Mouse (Mus musculus) neural tube, embryonic 15.5 days (tissue): ENCODE data around the gene Slc18a3. TPM values are rescaled to one million over a fixed set of nuclear protein-coding genes. Genes with fewer than 3 reads are reported as not detected.

Source experiments
- ATAC-seq: fragments of 200-750 bp; cut with Nextera tagmentation; 2 replicates; pipeline ENCODE4 v1.8.0; 2017; ENCODE audit warnings: mild to moderate bottlenecking, moderate TSS enrichment, moderate library complexity; ENCODE audit not compliant: low FRiP score
- H3K27ac ChIP-seq: fragments of 300-500 bp; sonication (generic); replicated peaks from 2 replicates; pipeline ENCODE4 v1.5.1; 2015; ENCODE audit warnings: mild to moderate bottlenecking, inconsistent platforms
- H3K27me3 ChIP-seq: fragments of 300-500 bp; sonication (generic); replicated peaks from 2 replicates; pipeline ENCODE4 v1.6.1; 2015; ENCODE audit warnings: inconsistent platforms
- H3K36me3 ChIP-seq: fragments of 300-500 bp; sonication (generic); 2 replicates; pipeline ENCODE4 v1.6.1; 2015; ENCODE audit warnings: inconsistent platforms
- H3K4me1 ChIP-seq: fragments of 300-500 bp; sonication (generic); 2 replicates; pipeline ENCODE4 v1.6.1; 2015; ENCODE audit warnings: inconsistent platforms
- H3K4me2 ChIP-seq: fragments of 300-500 bp; sonication (generic); 2 replicates; pipeline ENCODE4 v1.6.1; 2015; ENCODE audit warnings: inconsistent platforms, mild to moderate bottlenecking, moderate library complexity
- H3K4me3 ChIP-seq: fragments of 300-500 bp; sonication (generic); replicated peaks from 2 replicates; pipeline ENCODE4 v1.5.1; 2015; ENCODE audit warnings: mild to moderate bottlenecking, inconsistent platforms
- H3K9ac ChIP-seq: fragments of 300-500 bp; sonication (generic); replicated peaks from 2 replicates; pipeline ENCODE4 v1.6.1; 2015; ENCODE audit warnings: mild to moderate bottlenecking, inconsistent platforms
- H3K9me3 ChIP-seq: fragments of 300-500 bp; sonication (generic); replicated peaks from 2 replicates; pipeline ENCODE4 v1.6.1; 2016; ENCODE audit warnings: inconsistent platforms
- WGBS: fragments of 180-500 bp; shearing (Covaris S2); methylation state at CpG from one replicate; pipeline ENCODE4 v1.1.7; 2015; ENCODE audit warnings: mixed read lengths; 5-methylcytosine and 5-hydroxymethylcytosine counted together
- polyA plus RNA-seq: library from polyadenylated mRNA; unstranded; fragments of >200 nt; fragmentation: Nextera tagmentation; extraction: Ambion mirVana; gene quantifications from 2 replicates; pipeline ENCODE4 v1.2.1, GENCODE M21; 2015

Slc18a3 gene
- 36.4 and 42.7 TPM in 2 replicates for polyA plus RNA-seq

- peak within 1 kb of the TSS; percentile 40 for H3K4me3 ChIP-seq
- H3K36me3 ChIP-seq = no peaks in the 10 kb centered on the region
- peak within 1 kb of the TSS; percentile 36 for H3K9ac ChIP-seq
- ATAC-seq = peak; percentile 22; the same call in 1 of the 2 replicates
- peaks cover 76% of the 10 kb centered on the region for H3K27me3 ChIP-seq
- WGBS = under 1% methylated on average over 67 of the region's 70 CpGs
- no peaks in the 10 kb centered on the region for H3K9me3 ChIP-seq
- peak within 1 kb of the TSS; percentile 70 for H3K4me2 ChIP-seq
- peaks cover 37% of the 10 kb centered on the region for H3K4me1 ChIP-seq
- H3K27ac ChIP-seq = peak within 1 kb of the TSS; percentile 37; the same call in 1 of the 2 replicates
Observed at GRCm38 (mm10) chr14:32464601-32465505, at the start of gene Slc18a3. Gene Slc18a3 (minus strand): TSS chr14:32464850.

GRCm38 (mm10) chr14:32513336-32514032 lies 48.8 kb upstream of the Slc18a3 start, which contains the start of gene Ercc6:
Gene Ercc6 (plus strand): TSS chr14:32513521.
- peak within 1 kb of the TSS; percentile 79 for H3K4me2 ChIP-seq
- peaks cover 19% of the 10 kb centered on the region for H3K4me1 ChIP-seq
- peaks cover 17% of the 10 kb centered on the region for H3K36me3 ChIP-seq
- no peaks in the 10 kb centered on the region for H3K27me3 ChIP-seq
- H3K4me3 ChIP-seq = peak within 1 kb of the TSS; percentile 76
- 0% methylated on average over 62 of the region's 62 CpGs for WGBS
- H3K27ac ChIP-seq = peak within 1 kb of the TSS; percentile 90
- peak within 1 kb of the TSS; percentile 74 for H3K9ac ChIP-seq
- no peaks in the 10 kb centered on the region for H3K9me3 ChIP-seq
- peak; percentile 96 for ATAC-seq

- peak; percentile 34; the same call in 1 of the 2 replicates for ATAC-seq
Observed at GRCm38 (mm10) chr14:32512912-32513311, 48.3 kb upstream of the Slc18a3 start.

GRCm38 (mm10) chr14:32509443-32509961 lies 44.9 kb upstream of the Slc18a3 start:
- no peak overlapping the region for H3K4me3 ChIP-seq
- H3K27ac ChIP-seq = no peak overlapping the region
- no peaks in the 10 kb centered on the region for H3K27me3 ChIP-seq
- ATAC-seq = no peak
- no peaks in the 10 kb centered on the region for H3K36me3 ChIP-seq
- H3K9ac ChIP-seq = no peak overlapping the region
- peaks cover 10% of the 10 kb centered on the region for H3K4me1 ChIP-seq
- H3K4me2 ChIP-seq = no peak overlapping the region
- WGBS = 93% methylated on average over 6 of the region's 6 CpGs
- no peaks in the 10 kb centered on the region for H3K9me3 ChIP-seq

More at GRCm38 (mm10) chr14:32512912-32513311, 48.3 kb upstream of the Slc18a3 start:
- Histone ChIP-seq H3K27ac (peak overlapping the region; percentile 90), H3K9me3 (no peaks in the 10 kb centered on the region), H3K27me3 (no peaks in the 10 kb centered on the region), H3K4me1 (peaks cover 19% of the 10 kb centered on the region), H3K4me3 (peak overlapping the region; percentile 76), H3K4me2 (peak overlapping the region; percentile 79), H3K9ac (peak overlapping the region; percentile 74), H3K36me3 (peaks cover 14% of the 10 kb centered on the region)
- 36% methylated on average over 9 of the region's 9 CpGs for WGBS

- 75% methylated on average over 10 of the region's 10 CpGs for WGBS
- Histone ChIP-seq H3K9ac (no peak overlapping the region), H3K36me3 (no peaks in the 10 kb centered on the region), H3K27me3 (no peaks in the 10 kb centered on the region), H3K4me1 (peaks cover 6% of the 10 kb centered on the region), H3K4me2 (no peak overlapping the region), H3K27ac (no peak overlapping the region), H3K9me3 (no peaks in the 10 kb centered on the region), H3K4me3 (no peak overlapping the region)
- no peak for ATAC-seq
Observed at GRCm38 (mm10) chr14:32508105-32508835, 43.6 kb upstream of the Slc18a3 start.

GRCm38 (mm10) chr14:32507216-32507615 lies 42.6 kb upstream of the Slc18a3 start:
- H3K9me3 ChIP-seq = no peaks in the 10 kb centered on the region
- no peak for ATAC-seq
- 83% methylated on average over 4 of the region's 4 CpGs for WGBS
- H3K36me3 ChIP-seq = no peaks in the 10 kb centered on the region
- H3K4me1 ChIP-seq = peaks cover 2% of the 10 kb centered on the region; the same call in 1 of the 2 replicates
- no peak overlapping the region for H3K4me3 ChIP-seq
- no peaks in the 10 kb centered on the region for H3K27me3 ChIP-seq
- H3K4me2 ChIP-seq = no peak overlapping the region
- no peak overlapping the region for H3K9ac ChIP-seq
- no peak overlapping the region for H3K27ac ChIP-seq

GRCm38 (mm10) chr14:32506329-32506728 lies 41.7 kb upstream of the Slc18a3 start:
- H3K9me3 ChIP-seq = no peaks in the 10 kb centered on the region
- H3K27ac ChIP-seq = no peak overlapping the region
- ATAC-seq = no peak
- no peaks in the 10 kb centered on the region; the same call in 1 of the 2 replicates for H3K27me3 ChIP-seq
- no peak overlapping the region for H3K9ac ChIP-seq
- no peak overlapping the region for H3K4me3 ChIP-seq
- H3K4me2 ChIP-seq = no peak overlapping the region
- 90% methylated on average over 10 of the region's 10 CpGs for WGBS
- H3K4me1 ChIP-seq = peaks cover 2% of the 10 kb centered on the region; the same call in 1 of the 2 replicates
- H3K36me3 ChIP-seq = no peaks in the 10 kb centered on the region

- 89% methylated on average over 1 of the region's 1 CpGs for WGBS
- H3K27ac ChIP-seq = no peak overlapping the region
Observed at GRCm38 (mm10) chr14:32503897-32504296, 39.2 kb upstream of the Slc18a3 start.

GRCm38 (mm10) chr14:32502764-32503688 lies 38.4 kb upstream of the Slc18a3 start:
- H3K4me1 ChIP-seq = peaks cover 2% of the 10 kb centered on the region; the same call in 1 of the 2 replicates
- no peaks in the 10 kb centered on the region for H3K36me3 ChIP-seq
- H3K27me3 ChIP-seq = no peaks in the 10 kb centered on the region; the same call in 1 of the 2 replicates
- no peaks in the 10 kb centered on the region for H3K9me3 ChIP-seq
- no peak overlapping the region for H3K4me2 ChIP-seq
- 66% methylated on average over 9 of the region's 9 CpGs for WGBS
- no peak overlapping the region for H3K9ac ChIP-seq
- ATAC-seq = no peak
- H3K27ac ChIP-seq = no peak overlapping the region
- no peak overlapping the region for H3K4me3 ChIP-seq

More at GRCm38 (mm10) chr14:32503897-32504296, 39.2 kb upstream of the Slc18a3 start:
- H3K4me2 ChIP-seq = no peak overlapping the region
- H3K9ac ChIP-seq = no peak overlapping the region
- H3K27me3 ChIP-seq = no peaks in the 10 kb centered on the region; the same call in 1 of the 2 replicates
- H3K9me3 ChIP-seq = no peaks in the 10 kb centered on the region
- no peaks in the 10 kb centered on the region for H3K36me3 ChIP-seq
- H3K4me1 ChIP-seq = peaks cover 2% of the 10 kb centered on the region; the same call in 1 of the 2 replicates
- H3K4me3 ChIP-seq = no peak overlapping the region
- no peak for ATAC-seq

- no peak overlapping the region for H3K9ac ChIP-seq
Observed at GRCm38 (mm10) chr14:32501303-32501702, 36.7 kb upstream of the Slc18a3 start.

More at GRCm38 (mm10) chr14:32501303-32501702, 36.7 kb upstream of the Slc18a3 start:
- no peak overlapping the region for H3K27ac ChIP-seq
- ATAC-seq = no peak
- no peaks in the 10 kb centered on the region for H3K9me3 ChIP-seq
- no peaks in the 10 kb centered on the region for H3K36me3 ChIP-seq
- no peak overlapping the region for H3K4me2 ChIP-seq
- H3K4me3 ChIP-seq = no peak overlapping the region
- WGBS = 76% methylated on average over 2 of the region's 2 CpGs
- H3K4me1 ChIP-seq = peaks cover 2% of the 10 kb centered on the region; the same call in 1 of the 2 replicates
- H3K27me3 ChIP-seq = no peaks in the 10 kb centered on the region; the same call in 1 of the 2 replicates
